Mouse (Mus musculus): ENCODE data around the gene Trim26.
A peak's percentile ranks its signal among the peaks of the same experiment; 100 is the strongest.

GRCm38 (mm10) chr17:36824005-36824404 is 12.9 kb upstream of the Trim26 start:
- no peak for TF ChIP-seq POLR2A (IDR thresholded peaks at IDR 0.05; ENCODE audit: extremely low read depth, insufficient read depth, low read length)
- TF ChIP-seq CTCF (IDR thresholded peaks at IDR 0.05; ENCODE audit: low read depth, low read length), result peak; percentile 71

Data from liver, adult 2 months (tissue).